Mouse (Mus musculus) liver, embryonic 14.5 days (tissue): Measurements from ENCODE around the gene Dpp3. TPM values are rescaled to one million over a fixed set of nuclear protein-coding genes. Genes with fewer than 3 reads are reported as not detected.
"Not testable (repeated sequence)": the region's sequence is repeated elsewhere in the genome, so short reads cannot be mapped to it uniquely, and the experiment has no call there.

Experiments
- ATAC-seq: fragments of 200-750 bp; cut with Nextera tagmentation; 2 replicates; pipeline ENCODE4 v1.8.0; 2017; ENCODE audit warnings: moderate number of reproducible peaks, mild to moderate bottlenecking, moderate library complexity; ENCODE audit not compliant: insufficient read depth
- DNase-seq, 3 experiments: peaks; one replicate each; pipeline ENCODE4 v3.0.0-alpha.2; 2012 to 2013; ENCODE audit warnings: low read depth in 3 of 3, low spot score in 3 of 3
- H3K27ac ChIP-seq: fragments of 300-500 bp; sonication (generic); 2 replicates; pipeline ENCODE4 v1.5.1; 2014; ENCODE audit warnings: moderate library complexity, mild to moderate bottlenecking, control low read depth, inconsistent platforms
- H3K27me3 ChIP-seq: fragments of 300-500 bp; sonication (generic); 2 replicates; pipeline ENCODE4 v1.6.1; 2014; ENCODE audit warnings: mild to moderate bottlenecking, low read length, moderate library complexity; ENCODE audit not compliant: control insufficient read depth, insufficient read depth
- H3K36me3 ChIP-seq: fragments of 300-500 bp; sonication (generic); replicated peaks from 2 replicates; pipeline ENCODE4 v1.6.1; 2014; ENCODE audit warnings: low read depth; ENCODE audit not compliant: control insufficient read depth, insufficient read depth
- H3K4me1 ChIP-seq, 2 experiments: fragments of 200-500 bp in 1 of 2; fragments of 300-500 bp in 1 of 2; sonication (generic) in 1 of 2; replicated peaks; 2 replicates each; pipeline ENCODE4 v1.6.1; 2012 to 2014; ENCODE audit warnings: antibody characterized with exemption in 1 of 2, inconsistent platforms in 1 of 2, low read length in 1 of 2; ENCODE audit not compliant: control insufficient read depth in 2 of 2, insufficient read depth in 2 of 2
- H3K4me2 ChIP-seq: fragments of 300-500 bp; sonication (generic); 2 replicates; pipeline ENCODE4 v1.6.1; 2014; ENCODE audit warnings: low read depth, mild to moderate bottlenecking, control low read depth, moderate library complexity
- H3K4me3 ChIP-seq, 2 experiments: fragments of 200-500 bp in 1 of 2; fragments of 300-500 bp in 1 of 2; sonication (generic) in 1 of 2; 2 replicates each; pipeline ENCODE4 v1.5.1; 2012 to 2014; ENCODE audit warnings: low read depth in 2 of 2, low read length in 2 of 2, mild to moderate bottlenecking in 2 of 2, control low read depth in 1 of 2, inconsistent platforms in 1 of 2, moderate library complexity in 1 of 2; ENCODE audit not compliant: insufficient read depth in 1 of 2
- H3K9ac ChIP-seq: fragments of 300-500 bp; sonication (generic); replicated peaks from 2 replicates; pipeline ENCODE4 v1.6.1; 2014; ENCODE audit warnings: mild to moderate bottlenecking, control low read depth, moderate library complexity
- H3K9me3 ChIP-seq: fragments of 300-500 bp; sonication (generic); 2 replicates; pipeline ENCODE4 v1.6.1; 2016; ENCODE audit warnings: low read length, mixed read lengths; ENCODE audit not compliant: control insufficient read depth
- CTCF ChIP-seq: IDR thresholded peaks from 2 replicates; pipeline ENCODE4 v1.5.1; 2016; ENCODE audit warnings: antibody characterized with exemption, low read depth, control low read depth
- EP300 ChIP-seq: IDR thresholded peaks from 2 replicates; pipeline ENCODE4 v1.6.1; 2016; ENCODE audit warnings: antibody characterized with exemption, low read depth
- WGBS: fragments of 180-500 bp; shearing (Covaris S2); extraction: QIAGEN DNeasy Blood & Tissue Kit; methylation state at CpG from one replicate; pipeline ENCODE4 v1.1.7; 2014; ENCODE audit not compliant: insufficient replicate concordance; 5-methylcytosine and 5-hydroxymethylcytosine counted together
- polyA plus RNA-seq, 2 experiments: library from polyadenylated mRNA; depleted of rRNA in 1 of 2; stranded (reverse) in 1 of 2; unstranded in 1 of 2; fragments of >200 nt; fragmentation: Nextera tagmentation in 1 of 2; extraction: Ambion mirVana in 1 of 2; gene quantifications; 2 replicates each; pipeline versions ENCODE4 v1.2.1 to v1.2.3; 2012 to 2014

The Dpp3 gene
- polyA plus RNA-seq, 2 experiments: 28.0 to 37.0 TPM

DNA sequence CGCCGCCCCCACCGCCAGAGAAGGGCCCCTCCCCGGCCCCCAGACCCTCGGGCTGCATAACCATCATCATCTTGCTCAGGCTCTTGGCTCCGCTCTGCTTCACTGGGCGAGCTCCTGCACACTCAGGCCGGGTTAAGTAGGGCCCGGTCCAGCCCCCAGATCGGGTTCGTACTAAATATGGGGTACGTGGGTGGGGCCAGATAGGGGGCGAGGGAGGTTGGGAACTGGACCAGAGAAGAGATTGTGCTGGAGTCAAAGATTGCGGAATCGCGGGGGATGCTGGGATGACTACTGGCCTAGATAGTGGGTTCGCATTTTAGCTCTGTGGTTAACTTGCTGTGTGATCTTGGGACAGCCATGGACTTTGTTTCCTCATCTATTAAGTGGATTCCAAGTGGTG, 50.3 kb downstream of the Dpp3 start, which contains the start of gene Actn3:
Actn3 (minus strand) TSS at position 125 of the 400 bp plus-strand sequence.
- no peaks in the 10 kb centered on the region for H3K27me3 ChIP-seq
- peaks cover 16 to 20% of the 10 kb centered on the region in 2 experiments for H3K4me1 ChIP-seq
- peak within 1 kb of the TSS; percentile 83 to 99 for H3K4me3 ChIP-seq
- DNase-seq (no peak), ATAC-seq (peak; percentile 4; the same call in 1 of the 2 replicates)
- 12% methylated on average over 17 of the region's 17 CpGs for WGBS
- H3K4me2 ChIP-seq: peak within 1 kb of the TSS; percentile 94
- peak within 1 kb of the TSS; percentile 98 for H3K9ac ChIP-seq
- H3K27ac ChIP-seq: peak within 1 kb of the TSS; percentile 84
- no peak for TF ChIP-seq EP300
- no peak for TF ChIP-seq CTCF
- no peaks in the 10 kb centered on the region for H3K9me3 ChIP-seq
- no peaks in the 10 kb centered on the region; the same call in 1 of the 2 replicates for H3K36me3 ChIP-seq

DNA sequence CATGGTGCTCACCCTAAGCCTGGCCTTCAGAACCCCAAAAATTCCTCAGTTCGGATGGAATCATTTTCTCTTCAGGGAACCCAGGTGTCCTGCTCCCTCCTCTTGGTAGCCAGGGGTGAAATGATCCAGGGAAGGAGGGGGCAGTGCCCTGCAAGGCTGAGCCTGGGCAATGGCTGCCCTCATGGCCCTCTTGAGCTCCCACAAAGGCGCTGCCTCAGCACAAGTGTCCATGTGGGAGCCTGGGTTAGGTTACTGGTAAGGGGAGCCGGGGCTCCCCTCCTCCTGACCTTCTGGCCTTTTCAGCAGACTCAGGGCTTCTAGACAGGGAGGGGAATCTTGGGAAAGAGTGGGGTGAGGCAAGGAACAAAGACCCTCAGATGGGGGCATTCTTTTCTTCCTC, 51.3 kb downstream of the Dpp3 start:
- no peaks in the 10 kb centered on the region for H3K27me3 ChIP-seq
- no peak overlapping the region for H3K4me2 ChIP-seq
- no peak overlapping the region for H3K9ac ChIP-seq
- H3K9me3 ChIP-seq: no peaks in the 10 kb centered on the region
- TF ChIP-seq CTCF: no peak
- no peak for TF ChIP-seq EP300
- ATAC-seq (no peak), DNase-seq (no peak)
- H3K36me3 ChIP-seq: no peaks in the 10 kb centered on the region; the same call in 1 of the 2 replicates
- H3K4me1 ChIP-seq: peaks cover 16 to 20% of the 10 kb centered on the region in 2 experiments
- H3K4me3 ChIP-seq: no peak overlapping the region
- 70% methylated on average over 3 of the region's 3 CpGs for WGBS
- H3K27ac ChIP-seq: no peak overlapping the region

DNA sequence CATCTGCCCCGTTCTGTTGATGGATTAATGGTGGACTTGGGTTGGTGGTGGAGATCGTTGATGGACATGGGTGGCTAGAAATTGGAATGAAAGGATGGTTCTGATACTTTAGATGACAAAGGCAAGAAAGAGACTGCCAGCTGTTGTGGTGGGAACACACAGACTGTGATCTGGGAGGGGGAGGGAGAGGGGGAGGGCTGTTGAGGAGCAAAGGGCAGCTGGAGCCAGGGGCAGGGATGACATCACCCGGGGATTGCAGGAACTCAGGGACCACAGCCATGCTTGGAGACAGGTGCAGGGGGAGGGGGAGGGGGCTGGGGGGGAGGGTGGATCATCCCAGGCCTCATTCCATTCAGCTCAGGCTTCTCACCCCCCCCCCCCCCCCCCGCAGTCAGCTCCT, 51.8 kb downstream of the Dpp3 start:
- H3K27ac ChIP-seq: no peak overlapping the region
- H3K9me3 ChIP-seq: no peaks in the 10 kb centered on the region
- no peak overlapping the region for H3K4me3 ChIP-seq
- ATAC-seq (no peak), DNase-seq (no peak)
- H3K9ac ChIP-seq: no peak overlapping the region
- H3K4me1 ChIP-seq: peaks cover 16 to 20% of the 10 kb centered on the region in 2 experiments
- TF ChIP-seq EP300 (no peak), CTCF (no peak)
- H3K36me3 ChIP-seq: no peaks in the 10 kb centered on the region
- no peak overlapping the region for H3K4me2 ChIP-seq
- H3K27me3 ChIP-seq: no peaks in the 10 kb centered on the region
- 56% methylated on average over 4 of the region's 4 CpGs for WGBS

DNA sequence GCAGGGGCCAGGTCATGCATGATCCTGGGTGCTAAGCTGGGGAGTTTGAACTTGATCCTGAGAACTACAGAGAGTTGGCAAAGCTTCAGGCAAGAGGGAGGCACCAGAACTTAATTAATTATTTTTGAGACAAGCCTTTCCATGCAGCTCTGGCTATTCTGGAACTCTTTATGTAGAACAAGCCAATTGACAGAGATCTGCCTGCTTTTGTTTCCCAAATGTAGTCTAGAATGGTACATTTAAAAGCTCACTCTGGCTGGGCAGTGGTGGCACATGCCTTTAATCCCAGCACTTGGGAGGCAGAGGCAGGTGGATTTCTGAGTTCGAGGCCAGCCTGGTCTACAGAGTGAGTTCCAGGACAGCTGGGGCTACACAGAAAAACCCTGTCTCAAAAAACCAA, 53.5 kb downstream of the Dpp3 start:
- H3K27ac ChIP-seq, ATAC-seq: not testable (repeated sequence)
- 58% methylated on average over 1 of the region's 1 CpGs for WGBS

DNA sequence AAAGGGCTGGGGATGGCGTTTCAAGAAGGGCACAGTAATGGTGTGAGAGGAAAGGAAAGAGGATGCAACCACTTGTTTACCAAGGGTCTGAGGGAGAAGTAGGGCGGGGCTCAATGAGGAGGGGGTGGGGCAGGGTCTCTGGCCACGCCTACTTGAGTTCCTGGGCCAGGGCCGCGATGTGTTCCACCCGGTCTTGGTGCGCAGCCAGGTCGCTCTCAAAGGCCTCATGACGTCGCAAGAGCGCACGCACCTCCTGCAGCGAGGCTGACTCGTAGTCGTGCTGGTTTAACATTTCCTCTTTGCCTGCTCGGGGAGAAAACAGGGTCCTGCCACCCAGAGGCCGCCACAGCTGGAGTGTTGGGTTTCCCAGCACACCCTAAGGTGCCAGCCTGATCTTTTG, 62.9 kb downstream of the Dpp3 start:
- Histone ChIP-seq H3K9ac (no peak overlapping the region), H3K9me3 (no peaks in the 10 kb centered on the region), H3K4me2 (0 out of 2 replicates have a peak overlapping the region, but pooled peaks have one; percentile 2), H3K27ac (no peak overlapping the region), H3K36me3 (no peaks in the 10 kb centered on the region), H3K4me3 (no peak overlapping the region), H3K27me3 (peaks cover 36% of the 10 kb centered on the region), H3K4me1 (peaks cover 4 to 7% of the 10 kb centered on the region in 2 experiments)
- no peak for ATAC-seq
- no peak for TF ChIP-seq EP300
- DNase-seq: no peak
- WGBS: 5% methylated on average over 17 of the region's 17 CpGs

More for the DNA sequence above, 53.5 kb downstream of the Dpp3 start:
- H3K4me3 ChIP-seq, H3K9ac ChIP-seq, DNase-seq, H3K36me3 ChIP-seq, H3K4me2 ChIP-seq, H3K27me3 ChIP-seq, H3K9me3 ChIP-seq: not testable (repeated sequence)
- H3K4me1 ChIP-seq: peaks cover 14 to 16% of the 10 kb centered on the region in 2 experiments
